Mouse (Mus musculus): Measurements from ENCODE around the gene Babam2.
"Not testable (repeated sequence)": the region's sequence is repeated elsewhere in the genome, so short reads cannot be mapped to it uniquely, and the experiment has no call there.

Gene Babam2

GRCm38 (mm10) chr5:31781624-31782023 is 84.1 kb downstream of the Babam2 start:
- no peak for DNase-seq (ENCODE audit: low read depth)

GRCm38 (mm10) chr5:31787201-31787600 is 89.7 kb downstream of the Babam2 start:
- DNase-seq (ENCODE audit: low read depth) = no peak

- DNase-seq (ENCODE audit: low read depth) = no peak
Observed at GRCm38 (mm10) chr5:31787622-31788021, 90.1 kb downstream of the Babam2 start.

GRCm38 (mm10) chr5:31792338-31792737 is 94.9 kb downstream of the Babam2 start:
- DNase-seq (ENCODE audit: low read depth) = no peak

- DNase-seq (ENCODE audit: low read depth) = no peak
Observed at GRCm38 (mm10) chr5:31792863-31793262, 95.4 kb downstream of the Babam2 start.

- DNase-seq (ENCODE audit: low read depth) = no peak
Observed at GRCm38 (mm10) chr5:31795414-31795813, 97.9 kb downstream of the Babam2 start.

GRCm38 (mm10) chr5:31796979-31797378 is 99.5 kb downstream of the Babam2 start:
- DNase-seq (ENCODE audit: low read depth) = no peak

- DNase-seq (ENCODE audit: low read depth) = not testable (repeated sequence)
Observed at GRCm38 (mm10) chr5:31804211-31804610, 106.7 kb downstream of the Babam2 start.

- no peak for DNase-seq (ENCODE audit: low read depth)
Observed at GRCm38 (mm10) chr5:31804751-31805150, 107.3 kb downstream of the Babam2 start.

- no peak for DNase-seq (ENCODE audit: low read depth)
Observed at GRCm38 (mm10) chr5:31807312-31807711, 109.8 kb downstream of the Babam2 start.

- no peak for DNase-seq (ENCODE audit: low read depth)
Observed at GRCm38 (mm10) chr5:31808271-31808670, 110.8 kb downstream of the Babam2 start.

GRCm38 (mm10) chr5:31810796-31811662 is 113.5 kb downstream of the Babam2 start:
- DNase-seq (ENCODE audit: low read depth) = no peak

- DNase-seq (ENCODE audit: low read depth) = no peak
Observed at GRCm38 (mm10) chr5:31811663-31812001, 114.1 kb downstream of the Babam2 start.

- no peak for DNase-seq (ENCODE audit: low read depth)
Observed at GRCm38 (mm10) chr5:31813156-31813675, 115.7 kb downstream of the Babam2 start.

- no peak for DNase-seq (ENCODE audit: low read depth)
Observed at GRCm38 (mm10) chr5:31814068-31814467, 116.6 kb downstream of the Babam2 start.

- DNase-seq (ENCODE audit: low read depth) = no peak
Observed at GRCm38 (mm10) chr5:31815129-31815528, 117.6 kb downstream of the Babam2 start.

- DNase-seq (ENCODE audit: low read depth) = no peak
Observed at GRCm38 (mm10) chr5:31816082-31816481, 118.6 kb downstream of the Babam2 start.

- no peak for DNase-seq (ENCODE audit: low read depth)
Observed at GRCm38 (mm10) chr5:31820801-31821200, 123.3 kb downstream of the Babam2 start.

- no peak for DNase-seq (ENCODE audit: low read depth)
Observed at GRCm38 (mm10) chr5:31821204-31821603, 123.7 kb downstream of the Babam2 start.

GRCm38 (mm10) chr5:31823673-31824072 is 126.2 kb downstream of the Babam2 start:
- no peak for DNase-seq (ENCODE audit: low read depth)

- no peak for DNase-seq (ENCODE audit: low read depth)
Observed at GRCm38 (mm10) chr5:31824126-31824525, 126.6 kb downstream of the Babam2 start.

GRCm38 (mm10) chr5:31827304-31827703 is 129.8 kb downstream of the Babam2 start:
- no peak for DNase-seq (ENCODE audit: low read depth)

- DNase-seq (ENCODE audit: low read depth) = no peak
Observed at GRCm38 (mm10) chr5:31827896-31828295, 130.4 kb downstream of the Babam2 start.

GRCm38 (mm10) chr5:31828747-31829146 is 131.3 kb downstream of the Babam2 start:
- DNase-seq (ENCODE audit: low read depth) = no peak
